Mouse (Mus musculus): ENCODE measurements at regions not wholly inside any gene's neighbourhood (a gene's known extent, or its start where the extent isn't known, plus 50 kb on each side); places are given as distances from the start of the nearest gene placed in this dataset.

GRCm38 (mm10) chr15:69253698-69254097 is 2753.0 kb upstream of the Lrrc6 start:
- H3K27ac ChIP-seq, result no peak overlapping the region
- no peak overlapping the region for H3K4me3 ChIP-seq (replicated peaks)
- H3K4me1 ChIP-seq, result no peaks in the 10 kb centered on the region
- no peaks in the 10 kb centered on the region for H3K27me3 ChIP-seq (replicated peaks)
- H3K4me2 ChIP-seq, result no peak overlapping the region
- no peak for ATAC-seq (ENCODE audit: insufficient read depth, low FRiP score, low read depth)
- no peaks in the 10 kb centered on the region for H3K9me3 ChIP-seq
- no peak overlapping the region for H3K9ac ChIP-seq
- WGBS, result 82% methylated on average over 2 of the region's 2 CpGs
- no peaks in the 10 kb centered on the region for H3K36me3 ChIP-seq

GRCm38 (mm10) chr15:69252095-69252494 is 2751.4 kb upstream of the Lrrc6 start:
- H3K9me3 ChIP-seq, result no peaks in the 10 kb centered on the region
- H3K9ac ChIP-seq, result no peak overlapping the region
- H3K4me3 ChIP-seq (replicated peaks), result no peak overlapping the region
- H3K4me2 ChIP-seq, result no peak overlapping the region
- 79% methylated on average over 3 of the region's 3 CpGs for WGBS
- H3K27ac ChIP-seq, result no peak overlapping the region
- no peaks in the 10 kb centered on the region for H3K4me1 ChIP-seq
- no peaks in the 10 kb centered on the region for H3K27me3 ChIP-seq (replicated peaks)
- ATAC-seq (ENCODE audit: insufficient read depth, low FRiP score, low read depth), result no peak
- no peaks in the 10 kb centered on the region for H3K36me3 ChIP-seq

- H3K4me1 ChIP-seq, result no peaks in the 10 kb centered on the region
- H3K27ac ChIP-seq, result no peak overlapping the region
- WGBS, result 60% methylated on average over 3 of the region's 3 CpGs
- no peak overlapping the region for H3K4me2 ChIP-seq
- H3K4me3 ChIP-seq (replicated peaks), result no peak overlapping the region
- ATAC-seq (ENCODE audit: insufficient read depth, low FRiP score, low read depth), result no peak
- H3K9ac ChIP-seq, result no peak overlapping the region
- H3K9me3 ChIP-seq, result no peaks in the 10 kb centered on the region
- H3K36me3 ChIP-seq, result no peaks in the 10 kb centered on the region
- no peaks in the 10 kb centered on the region for H3K27me3 ChIP-seq (replicated peaks)
Observed at GRCm38 (mm10) chr15:69246190-69246966, 2745.7 kb upstream of the Lrrc6 start.

GRCm38 (mm10) chr15:69235271-69235670 is 2734.6 kb upstream of the Lrrc6 start:
- 92% methylated on average over 1 of the region's 1 CpGs for WGBS
- no peak for ATAC-seq (ENCODE audit: insufficient read depth, low FRiP score, low read depth)
- H3K27ac ChIP-seq, result no peak overlapping the region
- H3K4me2 ChIP-seq, result no peak overlapping the region
- no peak overlapping the region for H3K9ac ChIP-seq
- no peaks in the 10 kb centered on the region for H3K4me1 ChIP-seq
- H3K9me3 ChIP-seq, result no peaks in the 10 kb centered on the region
- no peaks in the 10 kb centered on the region for H3K27me3 ChIP-seq (replicated peaks)
- H3K36me3 ChIP-seq, result no peaks in the 10 kb centered on the region
- no peak overlapping the region for H3K4me3 ChIP-seq (replicated peaks)

- Histone ChIP-seq H3K4me2 (no peak overlapping the region), H3K4me3 (replicated peaks) (no peak overlapping the region), H3K27ac (no peak overlapping the region), H3K36me3 (no peaks in the 10 kb centered on the region), H3K4me1 (no peaks in the 10 kb centered on the region), H3K9ac (no peak overlapping the region), H3K27me3 (replicated peaks) (no peaks in the 10 kb centered on the region), H3K9me3 (no peaks in the 10 kb centered on the region)
- 71% methylated on average over 6 of the region's 6 CpGs for WGBS
- ATAC-seq (ENCODE audit: insufficient read depth, low FRiP score, low read depth), result no peak
Observed at GRCm38 (mm10) chr15:69224619-69225587, 2724.2 kb upstream of the Lrrc6 start.

GRCm38 (mm10) chr15:69223411-69223810 is 2722.7 kb upstream of the Lrrc6 start:
- H3K4me3 ChIP-seq (replicated peaks), result no peak overlapping the region
- no peak overlapping the region for H3K27ac ChIP-seq
- no peaks in the 10 kb centered on the region for H3K36me3 ChIP-seq
- H3K9me3 ChIP-seq, result no peaks in the 10 kb centered on the region
- H3K27me3 ChIP-seq (replicated peaks), result no peaks in the 10 kb centered on the region
- H3K4me1 ChIP-seq, result no peaks in the 10 kb centered on the region
- no peak overlapping the region for H3K9ac ChIP-seq
- no peak overlapping the region for H3K4me2 ChIP-seq
- ATAC-seq (ENCODE audit: insufficient read depth, low FRiP score, low read depth), result no peak

- H3K36me3 ChIP-seq, result no peaks in the 10 kb centered on the region
- H3K4me2 ChIP-seq, result no peak overlapping the region
- H3K9me3 ChIP-seq, result no peaks in the 10 kb centered on the region
- WGBS, result 59% methylated on average over 1 of the region's 1 CpGs
- H3K9ac ChIP-seq, result no peak overlapping the region
- no peak overlapping the region for H3K4me3 ChIP-seq (replicated peaks)
- no peak overlapping the region for H3K27ac ChIP-seq
- no peaks in the 10 kb centered on the region for H3K27me3 ChIP-seq (replicated peaks)
- no peak for ATAC-seq (ENCODE audit: insufficient read depth, low FRiP score, low read depth)
- no peaks in the 10 kb centered on the region for H3K4me1 ChIP-seq
Observed at GRCm38 (mm10) chr15:69222391-69222790, 2721.7 kb upstream of the Lrrc6 start.

All from stomach, embryonic 15.5 days (tissue).